Mouse (Mus musculus) forebrain, postnatal 0 days (tissue): ENCODE data around the gene Apela. TPM values are rescaled to one million over a fixed set of nuclear protein-coding genes. Genes with fewer than 3 reads are reported as not detected.

Experiments used
- ATAC-seq: fragments of 200-750 bp; cut with Nextera tagmentation; 2 replicates; pipeline ENCODE4 v1.8.0; 2017; ENCODE audit warnings: mild to moderate bottlenecking, moderate library complexity
- DNase-seq: peaks from one replicate; pipeline ENCODE4 v3.0.0-alpha.2; 2015
- H3K27ac ChIP-seq: fragments of 300-500 bp; sonication (generic); 2 replicates; pipeline ENCODE4 v1.5.1; 2014; ENCODE audit warnings: low read depth, mild to moderate bottlenecking, antibody characterized with exemption, low read length, moderate library complexity, mixed read lengths
- H3K27me3 ChIP-seq: fragments of 300-500 bp; sonication (generic); 2 replicates; pipeline ENCODE4 v1.6.1; 2014; ENCODE audit warnings: mild to moderate bottlenecking, low read length, mixed read lengths; ENCODE audit not compliant: insufficient read depth
- H3K36me3 ChIP-seq: fragments of 300-500 bp; sonication (generic); 2 replicates; pipeline ENCODE4 v1.6.1; 2014; ENCODE audit warnings: mild to moderate bottlenecking, moderate library complexity; ENCODE audit not compliant: insufficient read depth
- H3K4me1 ChIP-seq: fragments of 300-500 bp; sonication (generic); 2 replicates; pipeline ENCODE4 v1.6.1; 2014; ENCODE audit warnings: antibody characterized with exemption; ENCODE audit not compliant: insufficient read depth
- H3K4me2 ChIP-seq: fragments of 300-500 bp; sonication (generic); 2 replicates; pipeline ENCODE4 v1.6.1; 2014; ENCODE audit warnings: low read depth, mild to moderate bottlenecking, moderate library complexity
- H3K4me3 ChIP-seq: fragments of 300-500 bp; sonication (generic); 2 replicates; pipeline ENCODE4 v1.5.1; 2014; ENCODE audit warnings: low read depth, low read length, mixed read lengths
- H3K9ac ChIP-seq: fragments of 300-500 bp; sonication (generic); 2 replicates; pipeline ENCODE4 v1.6.1; 2014; ENCODE audit warnings: mild to moderate bottlenecking
- H3K9me3 ChIP-seq: fragments of 300-500 bp; sonication (generic); 2 replicates; pipeline ENCODE4 v1.6.1; 2016; ENCODE audit warnings: low read length
- CTCF ChIP-seq: sonication (generic); IDR thresholded peaks from 2 replicates; pipeline ENCODE4 v1.5.1; 2016; ENCODE audit warnings: antibody characterized with exemption, control low read depth, low read depth
- WGBS: fragments of 180-500 bp; shearing (Covaris S2); extraction: QIAGEN DNeasy Blood & Tissue Kit; methylation state at CpG from one replicate; pipeline ENCODE4 v1.1.7; 2014; 5-methylcytosine and 5-hydroxymethylcytosine counted together
- polyA plus RNA-seq: library from polyadenylated mRNA; unstranded; fragments of >200 nt; fragmentation: Nextera tagmentation; extraction: Ambion mirVana; gene quantifications from 2 replicates; pipeline ENCODE4 v1.2.1, GENCODE M21; 2015
- total RNA-seq: library from RNA; depleted of rRNA; stranded (reverse); fragments of >200 nt; gene quantifications from 2 replicates; pipeline ENCODE4 v1.2.3, GENCODE M21; 2014

Apela gene
- total and polyA plus RNA-seq, 2 experiments from 2014 or later = 0.16 to 0.33 TPM

DNA sequence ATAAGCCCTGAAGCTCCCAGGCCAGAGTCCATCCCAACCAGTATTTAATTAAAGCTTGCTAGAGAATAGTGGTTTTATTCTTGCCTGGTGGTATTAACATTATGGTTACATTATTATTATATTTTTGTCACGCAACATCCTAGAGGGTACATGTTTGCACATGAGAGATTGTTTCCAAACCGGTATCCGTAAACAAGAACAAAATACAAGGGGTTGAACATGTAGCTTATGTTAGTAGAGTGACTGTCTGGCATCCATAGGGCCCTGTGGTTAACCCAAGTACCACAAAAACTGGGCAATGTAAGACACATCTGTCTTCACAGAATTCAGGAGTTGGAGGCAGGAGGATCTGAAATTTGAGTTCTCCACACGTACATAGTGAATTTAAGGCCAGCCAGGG, 29.9 kb upstream of the Apela start:
- TF ChIP-seq CTCF = no peak
- WGBS = 92% methylated on average over 4 of the region's 4 CpGs
- H3K4me2 ChIP-seq = no peak overlapping the region
- H3K27me3 ChIP-seq = no peaks in the 10 kb centered on the region
- H3K9ac ChIP-seq = no peak overlapping the region
- H3K4me3 ChIP-seq = no peak overlapping the region
- no peaks in the 10 kb centered on the region for H3K36me3 ChIP-seq
- H3K9me3 ChIP-seq = no peaks in the 10 kb centered on the region
- ATAC-seq (no peak), DNase-seq (no peak)
- no peak overlapping the region for H3K27ac ChIP-seq
- H3K4me1 ChIP-seq = no peaks in the 10 kb centered on the region

DNA sequence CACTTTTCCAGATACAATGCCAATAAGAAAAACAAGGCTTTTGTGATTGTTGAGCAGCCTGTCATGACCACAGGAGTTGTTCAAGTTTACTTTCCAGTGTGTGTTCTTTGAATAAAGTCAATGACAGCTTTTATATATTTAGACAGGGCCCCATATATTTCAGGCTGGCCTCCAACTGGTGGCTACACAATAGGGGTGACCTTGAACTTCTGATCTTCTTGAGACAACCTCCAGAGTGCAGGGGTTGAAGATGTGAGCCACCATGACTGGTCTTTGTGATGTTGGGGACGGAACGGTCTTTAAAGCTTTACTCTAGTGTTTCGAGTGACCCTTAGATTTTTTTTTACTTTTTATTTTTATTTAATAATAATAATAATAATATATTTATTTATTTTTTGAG, 28.5 kb upstream of the Apela start:
- no peak overlapping the region for H3K4me2 ChIP-seq
- H3K27me3 ChIP-seq = no peaks in the 10 kb centered on the region
- no peaks in the 10 kb centered on the region for H3K36me3 ChIP-seq
- H3K9ac ChIP-seq = no peak overlapping the region
- no peak overlapping the region for H3K4me3 ChIP-seq
- 95% methylated on average over 3 of the region's 3 CpGs for WGBS
- no peak overlapping the region for H3K27ac ChIP-seq
- no peak for ATAC-seq
- no peak for DNase-seq
- no peaks in the 10 kb centered on the region for H3K9me3 ChIP-seq
- TF ChIP-seq CTCF = no peak
- no peaks in the 10 kb centered on the region for H3K4me1 ChIP-seq

DNA sequence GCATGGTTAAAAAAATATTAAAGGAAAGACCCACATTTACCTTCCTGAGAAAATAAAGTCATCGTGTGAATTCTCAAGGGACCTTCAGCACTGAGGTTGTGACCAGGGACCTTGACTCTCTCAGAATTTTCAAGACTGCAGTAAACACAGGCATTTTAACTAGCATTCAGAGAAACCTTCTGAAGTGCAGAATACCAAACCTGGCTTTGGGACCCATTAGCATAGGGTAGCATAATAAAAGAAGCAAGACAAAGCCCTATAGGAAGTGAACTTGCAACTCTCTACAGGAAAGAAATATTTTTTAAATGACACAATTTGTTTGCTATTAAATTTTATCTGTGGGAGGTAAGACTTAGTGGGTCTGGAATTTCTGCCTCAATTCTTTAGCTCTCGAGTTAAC, 26.9 kb upstream of the Apela start:
- Histone ChIP-seq H3K27me3 (no peaks in the 10 kb centered on the region), H3K4me3 (no peak overlapping the region), H3K4me1 (no peaks in the 10 kb centered on the region), H3K9ac (no peak overlapping the region), H3K4me2 (no peak overlapping the region), H3K27ac (no peak overlapping the region), H3K36me3 (no peaks in the 10 kb centered on the region), H3K9me3 (no peaks in the 10 kb centered on the region)
- DNase-seq (no peak), ATAC-seq (no peak)
- WGBS = 63% methylated on average over 2 of the region's 2 CpGs
- no peak for TF ChIP-seq CTCF

DNA sequence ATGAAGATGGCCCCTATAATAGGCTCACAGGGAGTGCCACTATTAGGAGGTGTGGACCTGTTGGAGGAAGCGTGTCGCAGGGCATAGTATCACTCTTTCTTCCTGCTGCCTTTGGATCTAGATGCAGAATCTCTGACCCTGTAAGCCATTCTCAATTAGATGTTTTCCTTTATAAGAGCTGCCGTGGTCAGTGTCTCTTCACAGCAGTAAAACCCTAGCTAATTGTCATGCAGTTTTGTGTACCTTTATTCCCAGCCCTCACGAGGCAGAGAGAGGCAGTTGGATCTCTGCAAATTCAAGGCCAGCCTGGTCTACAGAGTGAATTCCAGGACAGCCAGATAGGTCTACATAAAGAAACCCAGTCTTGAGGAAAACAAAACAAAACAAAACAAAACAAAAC, 25.1 kb upstream of the Apela start:
- DNase-seq (no peak), ATAC-seq (no peak)
- H3K9me3 ChIP-seq = no peaks in the 10 kb centered on the region

DNA sequence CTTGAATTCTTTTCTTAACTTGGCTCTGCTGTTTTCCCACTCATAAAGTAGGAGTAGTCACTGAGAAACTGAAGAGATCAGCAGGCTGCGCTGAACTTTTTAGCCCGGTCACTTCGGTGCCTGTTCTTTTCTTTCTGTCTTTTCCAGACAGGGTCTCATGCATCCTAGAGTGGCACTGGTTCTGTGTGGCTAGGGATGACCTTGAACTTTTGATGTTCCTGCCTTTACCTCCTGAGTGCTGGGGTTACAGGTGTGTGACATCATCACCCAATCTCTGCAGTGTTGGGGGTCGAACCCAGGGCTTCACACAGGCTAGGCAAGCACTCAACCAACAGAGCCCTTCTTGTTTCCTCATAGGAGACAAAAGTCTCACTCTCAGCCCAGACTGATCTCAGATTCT, 19.6 kb upstream of the Apela start:
- no peak overlapping the region for H3K4me2 ChIP-seq
- whole genome bisulfite sequencing = 95% methylated on average over 4 of the region's 4 CpGs
- no peak overlapping the region for H3K4me3 ChIP-seq
- H3K36me3 ChIP-seq = no peaks in the 10 kb centered on the region
- H3K9me3 ChIP-seq = no peaks in the 10 kb centered on the region
- H3K4me1 ChIP-seq = no peaks in the 10 kb centered on the region
- H3K9ac ChIP-seq = no peak overlapping the region
- TF ChIP-seq CTCF = no peak
- ATAC-seq (no peak), DNase-seq (no peak)
- H3K27me3 ChIP-seq = no peaks in the 10 kb centered on the region
- H3K27ac ChIP-seq = no peak overlapping the region

More for the DNA sequence above, 25.1 kb upstream of the Apela start:
- Histone ChIP-seq H3K9ac (no peak overlapping the region), H3K4me2 (no peak overlapping the region), H3K4me3 (no peak overlapping the region), H3K27me3 (no peaks in the 10 kb centered on the region), H3K36me3 (no peaks in the 10 kb centered on the region), H3K4me1 (no peaks in the 10 kb centered on the region), H3K27ac (no peak overlapping the region)
- WGBS = 72% methylated on average over 4 of the region's 4 CpGs
- no peak for TF ChIP-seq CTCF

DNA sequence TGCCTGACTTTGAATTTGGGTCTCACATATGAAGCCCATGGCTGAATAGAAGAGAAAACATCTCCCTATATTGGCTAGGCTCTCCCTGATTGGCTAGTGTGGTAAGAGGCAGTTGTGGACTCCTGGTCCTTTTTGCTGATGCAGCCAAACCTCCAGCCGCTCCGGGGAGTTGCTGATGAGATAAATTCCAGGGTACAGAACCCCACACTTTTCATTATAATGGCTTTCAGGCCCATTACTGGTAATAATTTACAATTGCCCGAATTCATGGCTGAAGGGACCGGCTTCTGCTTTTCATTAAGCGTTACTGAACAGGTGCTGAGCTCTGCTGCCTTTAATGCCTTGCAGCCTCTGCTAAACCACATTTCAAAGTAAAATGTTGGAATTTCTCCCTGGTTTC, 16.8 kb upstream of the Apela start:
- H3K4me2 ChIP-seq = no peak overlapping the region
- H3K9me3 ChIP-seq = no peaks in the 10 kb centered on the region
- H3K9ac ChIP-seq = no peak overlapping the region
- TF ChIP-seq CTCF = no peak
- ATAC-seq = no peak
- 57% methylated on average over 5 of the region's 5 CpGs for WGBS
- H3K27ac ChIP-seq = no peak overlapping the region
- no peaks in the 10 kb centered on the region for H3K36me3 ChIP-seq
- no peak for DNase-seq
- H3K27me3 ChIP-seq = no peaks in the 10 kb centered on the region
- H3K4me3 ChIP-seq = no peak overlapping the region
- no peaks in the 10 kb centered on the region for H3K4me1 ChIP-seq

DNA sequence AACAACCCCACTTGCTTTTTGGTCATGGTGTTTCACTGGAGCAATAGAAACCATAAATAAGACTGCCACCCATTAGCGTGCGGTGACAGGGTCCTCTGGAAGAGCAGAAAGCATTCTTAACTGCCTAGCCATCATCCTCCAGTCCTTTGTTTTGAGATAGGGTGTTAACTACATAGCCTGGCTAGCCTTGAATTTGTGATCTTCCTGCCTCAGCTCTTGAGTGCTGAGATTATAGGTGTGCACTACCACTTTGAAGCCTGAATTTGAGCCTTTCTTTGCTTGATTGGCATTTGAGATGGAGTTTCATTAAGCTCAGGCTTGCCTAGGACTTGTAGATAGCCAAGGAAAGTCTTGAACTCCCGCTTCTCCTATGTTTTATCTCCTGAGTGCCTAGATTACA, 16.4 kb upstream of the Apela start:
- Histone ChIP-seq H3K4me3 (no peak overlapping the region), H3K9ac (no peak overlapping the region), H3K4me1 (no peaks in the 10 kb centered on the region), H3K27me3 (no peaks in the 10 kb centered on the region), H3K9me3 (no peaks in the 10 kb centered on the region), H3K4me2 (no peak overlapping the region), H3K36me3 (no peaks in the 10 kb centered on the region), H3K27ac (no peak overlapping the region)
- ATAC-seq (no peak), DNase-seq (no peak)
- WGBS = 94% methylated on average over 3 of the region's 3 CpGs
- no peak for TF ChIP-seq CTCF

DNA sequence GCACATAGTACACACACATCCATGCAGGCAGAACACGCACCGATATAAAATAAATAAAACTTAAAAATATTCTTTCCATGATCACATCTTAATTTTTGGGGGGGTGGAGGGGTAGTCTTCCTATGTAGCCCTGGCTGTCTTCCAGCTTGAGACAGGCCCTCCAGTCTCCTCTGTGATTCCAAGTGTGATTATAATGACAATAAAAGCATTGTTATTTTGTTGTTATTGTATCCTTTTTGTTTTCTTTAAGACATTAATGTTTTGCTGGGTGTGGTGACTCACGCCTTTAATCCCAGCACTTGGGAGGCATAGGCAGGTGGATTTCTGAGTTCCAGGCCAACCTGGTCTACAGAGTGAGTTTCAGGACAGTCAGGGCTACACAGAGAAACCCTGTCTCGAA, 10.7 kb upstream of the Apela start:
- WGBS = 77% methylated on average over 4 of the region's 4 CpGs
- DNase-seq (no peak), ATAC-seq (no peak)
- Histone ChIP-seq H3K27me3 (no peaks in the 10 kb centered on the region), H3K27ac (no peak overlapping the region), H3K4me2 (no peak overlapping the region), H3K9me3 (no peaks in the 10 kb centered on the region), H3K4me1 (no peaks in the 10 kb centered on the region), H3K36me3 (no peaks in the 10 kb centered on the region), H3K9ac (no peak overlapping the region), H3K4me3 (no peak overlapping the region)
- no peak for TF ChIP-seq CTCF
